Mouse (Mus musculus) retina, postnatal 1 day (tissue): ENCODE data around the gene Olfr1513.
A peak's percentile ranks its signal among the peaks of the same experiment; 100 is the strongest.
"Not testable (repeated sequence)": the region's sequence is repeated elsewhere in the genome, so short reads cannot be mapped to it uniquely, and the experiment has no call there.

Experiments used
- DNase-seq: peaks from one replicate; pipeline ENCODE4 v3.0.0-alpha.2; 2012

Olfr1513 gene

DNA sequence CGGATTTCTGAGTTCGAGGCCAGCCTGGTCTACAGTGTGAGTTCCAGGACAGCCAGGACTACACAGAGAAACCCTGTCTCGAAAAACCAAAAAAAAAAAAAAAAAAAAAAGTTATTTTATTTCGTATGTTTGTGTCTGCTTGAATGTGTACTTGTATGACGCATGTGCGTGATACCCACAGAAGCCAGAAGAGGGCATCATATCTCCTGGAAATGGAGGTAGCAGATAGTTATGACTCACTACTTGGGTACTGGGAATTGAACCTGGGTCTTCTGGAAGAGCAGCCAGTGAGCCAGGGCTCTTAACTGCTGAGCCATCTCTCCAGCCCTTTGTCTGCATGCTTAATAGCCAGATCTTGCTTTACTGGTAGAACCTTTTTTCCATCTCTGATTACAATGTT, 45.9 kb downstream of the Olfr1513 start:
- not testable (repeated sequence) for DNase-seq

GRCm38 (mm10) chr14:52306100-52306499, 50.1 kb downstream of the Olfr1513 start:
- DNase-seq, result no peak

DNA sequence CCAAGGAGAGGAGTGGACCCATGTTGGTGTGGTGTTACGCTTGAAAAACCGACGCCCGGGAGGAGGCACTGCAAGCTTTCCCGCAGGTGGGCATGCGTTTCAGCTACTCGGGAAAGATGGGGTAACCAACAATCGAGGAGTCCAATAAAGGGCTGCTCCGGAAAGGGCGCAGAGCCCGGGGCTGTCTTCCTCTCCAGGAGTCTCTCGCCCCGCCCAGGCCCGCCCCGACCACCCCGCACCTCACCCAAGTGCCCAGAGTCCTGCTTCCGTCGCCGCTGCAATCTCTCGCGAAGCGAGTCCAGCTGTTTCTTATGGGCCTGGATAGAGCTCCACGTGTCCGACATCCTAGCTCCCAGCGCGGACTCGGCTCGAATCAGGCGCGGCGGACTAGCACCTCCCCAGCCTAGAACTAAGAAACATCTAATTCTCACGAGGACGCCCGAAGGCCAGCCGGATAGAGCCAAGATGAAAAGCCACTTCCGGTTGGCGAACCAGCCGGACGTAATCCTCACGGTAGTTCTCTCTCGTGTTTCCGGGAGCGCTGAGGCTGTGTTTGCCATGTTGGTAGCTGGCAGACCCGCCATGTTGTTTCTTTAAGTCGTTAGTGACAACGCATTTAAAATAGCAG, 51.5 kb downstream of the Olfr1513 start, which contains the start of gene Mettl3:
Gene Mettl3 (minus strand): TSS at position 485 of the 628 bp plus-strand sequence.
- peak; percentile 98 for DNase-seq

GRCm38 (mm10) chr14:52303517-52303916, 52.7 kb downstream of the Olfr1513 start:
- DNase-seq, result not testable (repeated sequence)
